Mouse (Mus musculus) C2C12 (cell line): Measurements from ENCODE around the gene Capg. TPM values are rescaled to one million over a fixed set of nuclear protein-coding genes. Genes with fewer than 3 reads are reported as not detected.
"Not testable (repeated sequence)": the region's sequence is repeated elsewhere in the genome, so short reads cannot be mapped to it uniquely, and the experiment has no call there.

Experiments
- H3K27me3 ChIP-seq: one replicate; pipeline ENCODE4 v1.6.1; 2011; ENCODE audit not compliant: control insufficient read depth, insufficient read depth, insufficient read length
- H3K36me3 ChIP-seq: one replicate; pipeline ENCODE4 v1.6.1; 2011; ENCODE audit not compliant: control insufficient read depth, insufficient read depth
- H3K4me3 ChIP-seq: one replicate; pipeline ENCODE4 v1.5.1; 2011; ENCODE audit warnings: mild to moderate bottlenecking, control low read depth; ENCODE audit not compliant: poor library complexity, insufficient read depth, severe bottlenecking
- H3K79me2 ChIP-seq: one replicate; pipeline ENCODE4 v1.6.1; 2011; ENCODE audit not compliant: control insufficient read depth, insufficient read depth
- H3K79me3 ChIP-seq: one replicate; pipeline ENCODE4 v1.6.1; 2011; ENCODE audit warnings: low read depth, control low read depth
- H3ac ChIP-seq: one replicate; pipeline ENCODE3; 2011; ENCODE audit warnings: low read depth; ENCODE audit not compliant: control insufficient read depth, insufficient read length
- CEBPB ChIP-seq: IDR thresholded peaks from one replicate; pipeline ENCODE4 v1.6.1; 2011; ENCODE audit warnings: low read depth, mild to moderate bottlenecking, control low read depth, moderate library complexity
- CTCF ChIP-seq: IDR thresholded peaks from one replicate; pipeline ENCODE4 v1.5.1; 2011; ENCODE audit not compliant: control insufficient read depth, insufficient read depth, insufficient read length
- FOSL1 ChIP-seq: IDR thresholded peaks from one replicate; pipeline ENCODE4 v1.8.0; 2011; ENCODE audit warnings: mild to moderate bottlenecking, low read length; ENCODE audit not compliant: poor library complexity, insufficient read depth, severe bottlenecking
- MAX ChIP-seq: IDR thresholded peaks from one replicate; pipeline ENCODE4 v1.6.1; 2011; ENCODE audit warnings: mild to moderate bottlenecking, control low read depth
- MYOD1 ChIP-seq: IDR thresholded peaks from one replicate; pipeline ENCODE4 v1.6.1; 2011; ENCODE audit warnings: low read depth; ENCODE audit not compliant: control insufficient read depth, insufficient read length
- MYOG ChIP-seq: IDR thresholded peaks from one replicate; pipeline ENCODE4 v1.6.1; 2011; ENCODE audit not compliant: control insufficient read depth, insufficient read length; ENCODE audit errors: extremely low read depth
- USF1 ChIP-seq: IDR thresholded peaks from one replicate; pipeline ENCODE4 v1.6.1; 2011; ENCODE audit warnings: low read depth, mild to moderate bottlenecking, control low read depth, moderate library complexity
- polyA plus RNA-seq: library from polyadenylated mRNA; unstranded; fragments of >200 nt; fragmentation: generic; extraction: Trizol; gene quantifications from one replicate; pipeline ENCODE4 v1.2.1, GENCODE M21; 2012; ENCODE audit warnings: missing spikeins

The Capg gene
- polyA plus RNA-seq, 1 experiment: 487 TPM

DNA sequence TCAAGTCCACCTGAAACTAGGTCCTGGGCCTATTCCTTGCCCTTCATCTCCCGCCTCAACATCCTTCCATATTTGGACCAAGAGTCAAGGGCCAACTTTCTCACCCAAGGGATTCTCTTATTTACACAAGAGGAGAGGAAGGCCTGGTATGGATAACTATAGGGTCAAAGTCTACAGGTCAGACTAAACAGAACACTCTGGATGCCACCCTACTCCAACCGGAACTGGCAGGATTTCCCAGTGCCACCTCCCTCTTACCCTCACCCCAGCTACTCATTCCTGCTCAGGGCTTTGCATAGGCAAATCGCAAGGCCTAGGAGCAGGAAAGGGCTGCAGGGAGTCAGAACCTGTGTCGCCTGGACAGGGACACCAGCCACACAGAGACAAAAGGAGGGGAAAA lies 21.0 kb upstream of the Capg start:
- Histone ChIP-seq H3K27me3 (no peaks in the 10 kb centered on the region), H3K4me3 (no peak overlapping the region), H3ac (no peak overlapping the region), H3K36me3 (no peaks in the 10 kb centered on the region), H3K79me2 (no peaks in the 10 kb centered on the region), H3K79me3 (no peaks in the 10 kb centered on the region)
- TF ChIP-seq CEBPB (no peak), CTCF (no peak), MYOG (no peak), FOSL1 (no peak), MAX (no peak), USF1 (no peak), MYOD1 (no peak)

DNA sequence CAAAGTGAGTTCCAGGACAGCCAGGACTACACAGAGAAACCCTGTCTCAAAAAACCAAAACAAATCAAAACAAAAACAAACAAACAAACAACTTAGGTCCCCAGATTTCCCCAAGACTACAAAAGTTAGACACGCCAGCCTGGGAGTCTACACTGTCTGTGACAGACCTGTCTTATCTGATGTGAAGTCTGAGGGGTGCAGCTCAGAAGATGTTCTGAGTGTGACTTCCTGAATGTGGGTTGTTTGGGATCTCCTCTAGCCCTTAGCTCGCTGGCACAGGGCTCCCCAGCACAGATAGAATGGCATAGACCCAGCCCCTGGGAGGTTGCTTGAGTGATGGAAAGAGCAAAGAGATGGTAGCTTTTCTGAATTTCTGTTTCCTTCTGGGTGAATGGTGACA lies 20.0 kb upstream of the Capg start:
- TF ChIP-seq CTCF (no peak), MYOD1 (no peak), USF1 (no peak), MAX (no peak), FOSL1 (no peak), CEBPB (no peak)
- Histone ChIP-seq H3K79me3 (no peaks in the 10 kb centered on the region), H3ac (no peak overlapping the region), H3K79me2 (no peaks in the 10 kb centered on the region), H3K36me3 (no peaks in the 10 kb centered on the region), H3K27me3 (no peaks in the 10 kb centered on the region), H3K4me3 (no peak overlapping the region)

DNA sequence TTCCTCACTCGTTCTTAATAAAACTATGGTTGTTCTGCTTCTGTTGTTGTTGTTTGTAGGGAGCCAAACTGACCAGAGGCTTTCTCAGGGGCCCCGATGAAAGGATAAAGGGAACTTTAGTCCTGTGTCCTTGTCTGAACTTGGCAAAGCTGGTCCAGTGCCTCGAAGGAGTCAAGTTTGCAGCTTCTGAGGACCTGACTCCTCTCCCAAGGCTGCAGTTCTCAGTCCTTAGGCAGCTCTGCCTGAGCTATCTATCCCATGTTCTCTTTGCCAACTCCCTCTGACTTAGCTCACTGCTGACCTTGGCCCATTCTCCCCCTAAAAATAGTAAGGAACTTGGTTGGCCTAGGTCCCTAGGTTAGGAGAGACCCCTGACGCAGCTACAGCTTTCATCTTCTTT lies 17.1 kb upstream of the Capg start:
- no peaks in the 10 kb centered on the region for H3K79me2 ChIP-seq
- H3K36me3 ChIP-seq: no peaks in the 10 kb centered on the region
- no peaks in the 10 kb centered on the region for H3K27me3 ChIP-seq
- no peak overlapping the region for H3K4me3 ChIP-seq
- TF ChIP-seq CEBPB (no peak), USF1 (no peak), FOSL1 (no peak), CTCF (no peak), MYOG (no peak)
- no peak overlapping the region for H3ac ChIP-seq
- no peaks in the 10 kb centered on the region for H3K79me3 ChIP-seq

DNA sequence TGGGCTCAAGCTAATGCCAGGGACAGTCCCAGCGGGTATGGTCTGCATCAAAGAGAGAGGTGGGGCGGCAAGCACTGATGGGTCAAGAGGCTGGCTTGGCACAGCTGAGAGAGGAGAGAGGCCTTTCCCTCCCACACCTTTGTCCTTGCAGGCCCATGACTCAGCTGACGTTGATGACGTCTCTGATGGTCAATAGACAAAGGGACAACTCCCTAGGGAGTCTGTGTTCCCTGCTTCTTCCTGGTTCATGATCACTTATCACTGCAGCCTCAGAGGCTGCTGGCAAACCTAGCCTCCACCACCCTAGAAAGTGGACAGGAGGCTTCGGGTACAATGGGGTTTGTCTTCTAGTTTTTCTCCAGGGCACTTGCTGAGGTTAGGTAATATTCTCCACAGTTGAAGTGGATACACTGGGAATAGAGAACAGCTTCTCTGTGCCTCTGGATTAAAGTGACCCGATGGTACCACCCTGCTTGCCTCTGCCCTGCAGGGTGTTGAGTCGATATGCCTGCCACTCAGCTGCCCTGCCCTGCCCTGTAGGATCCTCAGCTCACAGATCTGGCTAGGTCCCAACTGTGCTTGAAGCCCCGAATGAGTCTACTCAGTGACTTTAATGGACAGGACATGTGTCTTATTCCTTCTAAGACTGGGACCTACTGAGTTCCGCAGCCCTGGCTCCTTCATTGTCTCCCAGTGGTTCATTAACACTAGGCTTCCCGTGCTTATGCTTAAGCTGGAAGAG lies 15.6 kb upstream of the Capg start:
- no peaks in the 10 kb centered on the region for H3K79me2 ChIP-seq
- H3K4me3 ChIP-seq: no peak overlapping the region
- no peak overlapping the region for H3ac ChIP-seq
- TF ChIP-seq MYOD1 (no peak), MYOG (no peak), USF1 (no peak), FOSL1 (no peak)
- no peaks in the 10 kb centered on the region for H3K36me3 ChIP-seq
- H3K79me3 ChIP-seq: no peaks in the 10 kb centered on the region
- no peaks in the 10 kb centered on the region for H3K27me3 ChIP-seq

DNA sequence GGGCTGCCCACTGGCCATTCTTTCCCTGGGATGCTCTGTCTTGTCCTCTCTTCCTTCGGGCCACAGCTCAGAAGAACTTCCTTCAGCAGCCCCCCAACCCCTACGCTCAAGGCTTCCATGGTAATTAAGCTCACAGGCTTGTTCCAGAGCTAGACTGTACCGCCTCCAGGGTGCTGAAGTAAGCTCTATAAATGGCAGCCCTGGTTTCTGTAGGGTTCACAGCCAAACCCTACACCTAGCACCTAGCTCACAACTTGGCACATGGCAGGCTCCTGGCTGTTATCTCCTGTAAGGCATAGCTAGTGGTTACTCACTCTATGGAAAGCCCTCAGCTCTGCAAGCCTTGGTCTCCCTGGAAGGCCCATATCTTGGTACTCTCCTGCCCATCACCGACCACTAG lies 11.6 kb upstream of the Capg start:
- H3ac ChIP-seq: no peak overlapping the region
- no peak overlapping the region for H3K4me3 ChIP-seq
- no peak for TF ChIP-seq CTCF
- TF ChIP-seq MAX: no peak
- no peak for TF ChIP-seq MYOG
- TF ChIP-seq MYOD1: no peak
- TF ChIP-seq USF1: no peak
- TF ChIP-seq FOSL1: no peak
- no peak for TF ChIP-seq CEBPB
- no peaks in the 10 kb centered on the region for H3K36me3 ChIP-seq
- H3K79me3 ChIP-seq: no peaks in the 10 kb centered on the region
- H3K79me2 ChIP-seq: no peaks in the 10 kb centered on the region
- no peaks in the 10 kb centered on the region for H3K27me3 ChIP-seq

DNA sequence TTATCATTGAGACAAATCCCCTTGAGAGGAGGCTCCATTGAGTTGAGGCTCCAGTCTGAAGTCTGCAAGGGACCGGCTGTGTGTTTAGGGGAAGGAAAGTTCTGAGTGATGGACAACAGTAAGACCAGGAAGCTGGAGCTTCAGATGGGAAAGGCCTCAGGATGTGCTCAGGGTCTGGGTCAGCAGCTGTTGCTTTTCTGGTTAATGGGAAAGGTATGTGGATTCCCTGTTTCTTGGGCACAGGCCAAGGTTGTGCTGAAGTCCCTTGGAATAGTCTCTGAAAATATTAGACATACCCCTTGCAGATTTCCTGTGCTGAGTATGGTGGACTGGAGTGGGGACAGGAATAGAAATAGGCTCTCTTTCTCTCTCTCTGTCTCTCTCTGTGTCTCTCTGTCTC lies 10.6 kb upstream of the Capg start:
- H3K4me3 ChIP-seq, H3K36me3 ChIP-seq, H3ac ChIP-seq, H3K27me3 ChIP-seq, H3K79me2 ChIP-seq, H3K79me3 ChIP-seq: not testable (repeated sequence)
